Mouse (Mus musculus) liver, embryonic 12.5 days (tissue): ENCODE measurements around the gene Fbxo27. TPM values are rescaled to one million over a fixed set of nuclear protein-coding genes. Genes with fewer than 3 reads are reported as not detected.

Source experiments
- ATAC-seq: fragments of 200-750 bp; cut with Nextera tagmentation; 2 replicates; pipeline ENCODE4 v1.8.0; 2017; ENCODE audit warnings: moderate number of reproducible peaks, mild to moderate bottlenecking, moderate library complexity
- H3K27ac ChIP-seq: fragments of 300-500 bp; sonication (generic); 2 replicates; pipeline ENCODE4 v1.5.1; 2016; ENCODE audit warnings: mild to moderate bottlenecking
- H3K27me3 ChIP-seq: fragments of 300-500 bp; sonication (generic); replicated peaks from 2 replicates; pipeline ENCODE4 v1.6.1; 2016; ENCODE audit warnings: mild to moderate bottlenecking, moderate library complexity
- H3K36me3 ChIP-seq: fragments of 300-500 bp; sonication (generic); 2 replicates; pipeline ENCODE4 v1.6.1; 2016; ENCODE audit warnings: mild to moderate bottlenecking, moderate library complexity
- H3K4me1 ChIP-seq: fragments of 300-500 bp; sonication (generic); 2 replicates; pipeline ENCODE4 v1.6.1; 2016
- H3K4me2 ChIP-seq: fragments of 300-500 bp; sonication (generic); 2 replicates; pipeline ENCODE4 v1.6.1; 2016; ENCODE audit warnings: mild to moderate bottlenecking, moderate library complexity
- H3K4me3 ChIP-seq: fragments of 300-500 bp; sonication (generic); 2 replicates; pipeline ENCODE4 v1.5.1; 2016; ENCODE audit warnings: mild to moderate bottlenecking, moderate library complexity
- H3K9ac ChIP-seq: fragments of 300-500 bp; sonication (generic); 2 replicates; pipeline ENCODE4 v1.6.1; 2016; ENCODE audit warnings: mild to moderate bottlenecking, moderate library complexity
- H3K9me3 ChIP-seq: fragments of 300-500 bp; sonication (generic); replicated peaks from 2 replicates; pipeline ENCODE4 v1.6.1; 2016; ENCODE audit warnings: mild to moderate bottlenecking, moderate library complexity
- WGBS: fragments of 180-500 bp; shearing (Covaris S2); methylation state at CpG from one replicate; pipeline ENCODE4 v1.1.7; 2016; ENCODE audit not compliant: insufficient replicate concordance; 5-methylcytosine and 5-hydroxymethylcytosine counted together
- polyA plus RNA-seq: library from polyadenylated mRNA; unstranded; fragments of >200 nt; fragmentation: Nextera tagmentation; extraction: Ambion mirVana; gene quantifications from 2 replicates; pipeline ENCODE4 v1.2.1, GENCODE M21; 2016

Fbxo27 gene
- polyA plus RNA-seq, 1 experiment from 2014 or later = 0.48 TPM

- Histone ChIP-seq H3K27ac (no peak overlapping the region), H3K36me3 (no peaks in the 10 kb centered on the region), H3K4me2 (no peak overlapping the region), H3K27me3 (peaks cover 17% of the 10 kb centered on the region; the same call in 1 of the 2 replicates), H3K9ac (no peak overlapping the region), H3K4me3 (no peak overlapping the region), H3K9me3 (no peaks in the 10 kb centered on the region), H3K4me1 (peaks cover 12% of the 10 kb centered on the region)
- WGBS = 62% methylated on average over 5 of the region's 5 CpGs
- no peak for ATAC-seq
Observed at GRCm38 (mm10) chr7:28714667-28715066, 22.0 kb downstream of the Fbxo27 start.

GRCm38 (mm10) chr7:28715598-28715997, 22.9 kb downstream of the Fbxo27 start:
- WGBS = 77% methylated on average over 2 of the region's 2 CpGs
- ATAC-seq = no peak
- H3K4me2 ChIP-seq = no peak overlapping the region
- no peaks in the 10 kb centered on the region for H3K9me3 ChIP-seq
- H3K27ac ChIP-seq = no peak overlapping the region
- no peak overlapping the region for H3K4me3 ChIP-seq
- peaks cover 12% of the 10 kb centered on the region for H3K4me1 ChIP-seq
- no peaks in the 10 kb centered on the region for H3K36me3 ChIP-seq
- peaks cover 17% of the 10 kb centered on the region; the same call in 1 of the 2 replicates for H3K27me3 ChIP-seq
- H3K9ac ChIP-seq = no peak overlapping the region

GRCm38 (mm10) chr7:28716590-28717281, 24.1 kb downstream of the Fbxo27 start, which contains the start of gene Fbxo17:
TSS of gene Fbxo17 (plus strand) at chr7:28716804.
- Histone ChIP-seq H3K9me3 (no peaks in the 10 kb centered on the region), H3K4me2 (peak within 1 kb of the TSS; percentile 74), H3K9ac (peak within 1 kb of the TSS; percentile 57; the same call in 1 of the 2 replicates), H3K27ac (no peak within 1 kb of the TSS), H3K36me3 (no peaks in the 10 kb centered on the region), H3K4me1 (peaks cover 12% of the 10 kb centered on the region), H3K4me3 (peak within 1 kb of the TSS; percentile 51), H3K27me3 (peaks cover 17% of the 10 kb centered on the region; the same call in 1 of the 2 replicates)
- 5% methylated on average over 36 of the region's 36 CpGs for WGBS
- peak; percentile 27; the same call in 1 of the 2 replicates for ATAC-seq

- no peaks in the 10 kb centered on the region for H3K36me3 ChIP-seq
- H3K9ac ChIP-seq = no peak overlapping the region
- no peak overlapping the region for H3K4me3 ChIP-seq
- peaks cover 12% of the 10 kb centered on the region for H3K4me1 ChIP-seq
- H3K9me3 ChIP-seq = no peaks in the 10 kb centered on the region
- ATAC-seq = no peak
- no peak overlapping the region for H3K27ac ChIP-seq
- WGBS = 65% methylated on average over 10 of the region's 10 CpGs
- peaks cover 17% of the 10 kb centered on the region; the same call in 1 of the 2 replicates for H3K27me3 ChIP-seq
- H3K4me2 ChIP-seq = no peak overlapping the region
Observed at GRCm38 (mm10) chr7:28717726-28718125, 25.1 kb downstream of the Fbxo27 start.

GRCm38 (mm10) chr7:28719159-28719558, 26.5 kb downstream of the Fbxo27 start:
- 41% methylated on average over 4 of the region's 4 CpGs for WGBS
- peaks cover 1% of the 10 kb centered on the region for H3K9me3 ChIP-seq
- H3K4me2 ChIP-seq = no peak overlapping the region
- no peak overlapping the region for H3K27ac ChIP-seq
- H3K27me3 ChIP-seq = peaks cover 17% of the 10 kb centered on the region; the same call in 1 of the 2 replicates
- no peak overlapping the region for H3K9ac ChIP-seq
- ATAC-seq = no peak
- H3K4me1 ChIP-seq = peaks cover 12% of the 10 kb centered on the region
- no peaks in the 10 kb centered on the region for H3K36me3 ChIP-seq
- H3K4me3 ChIP-seq = no peak overlapping the region

GRCm38 (mm10) chr7:28719650-28720049, 27.0 kb downstream of the Fbxo27 start:
- no peak for ATAC-seq
- WGBS = 69% methylated on average over 2 of the region's 2 CpGs
- H3K4me3 ChIP-seq = no peak overlapping the region

GRCm38 (mm10) chr7:28720753-28721537, 28.3 kb downstream of the Fbxo27 start:
- peaks cover 7% of the 10 kb centered on the region; the same call in 1 of the 2 replicates for H3K27me3 ChIP-seq
- no peak overlapping the region for H3K4me2 ChIP-seq
- 70% methylated on average over 3 of the region's 3 CpGs for WGBS
- H3K9ac ChIP-seq = no peak overlapping the region
- no peak for ATAC-seq
- no peaks in the 10 kb centered on the region for H3K36me3 ChIP-seq
- H3K4me1 ChIP-seq = peaks cover 12% of the 10 kb centered on the region
- peaks cover 7% of the 10 kb centered on the region for H3K9me3 ChIP-seq
- H3K27ac ChIP-seq = no peak overlapping the region
- H3K4me3 ChIP-seq = no peak overlapping the region

More at GRCm38 (mm10) chr7:28719650-28720049, 27.0 kb downstream of the Fbxo27 start:
- Histone ChIP-seq H3K27ac (no peak overlapping the region), H3K4me2 (no peak overlapping the region), H3K4me1 (peaks cover 12% of the 10 kb centered on the region), H3K36me3 (no peaks in the 10 kb centered on the region), H3K9me3 (peaks cover 6% of the 10 kb centered on the region), H3K9ac (no peak overlapping the region), H3K27me3 (peaks cover 17% of the 10 kb centered on the region; the same call in 1 of the 2 replicates)

- Histone ChIP-seq H3K9ac (no peak overlapping the region), H3K27me3 (0 out of 2 replicates have a peak, but pooled peaks cover 3% of the 10 kb centered on the region), H3K4me1 (0 out of 2 replicates have a peak, but pooled peaks cover 3% of the 10 kb centered on the region), H3K4me3 (no peak overlapping the region), H3K36me3 (no peaks in the 10 kb centered on the region), H3K27ac (no peak overlapping the region), H3K4me2 (no peak overlapping the region), H3K9me3 (peaks cover 7% of the 10 kb centered on the region)
- no peak for ATAC-seq
- whole genome bisulfite sequencing = 84% methylated on average over 7 of the region's 7 CpGs
Observed at GRCm38 (mm10) chr7:28722079-28722478, 29.4 kb downstream of the Fbxo27 start.

GRCm38 (mm10) chr7:28724613-28725012, 32.0 kb downstream of the Fbxo27 start:
- 80% methylated on average over 2 of the region's 2 CpGs for WGBS
- no peaks in the 10 kb centered on the region for H3K4me1 ChIP-seq
- no peaks in the 10 kb centered on the region for H3K36me3 ChIP-seq
- 0 out of 2 replicates have a peak, but pooled peaks cover 8% of the 10 kb centered on the region for H3K27me3 ChIP-seq
- no peak overlapping the region for H3K27ac ChIP-seq
- H3K4me2 ChIP-seq = no peak overlapping the region
- H3K9ac ChIP-seq = no peak overlapping the region
- ATAC-seq = no peak
- no peak overlapping the region for H3K4me3 ChIP-seq
- H3K9me3 ChIP-seq = peaks cover 7% of the 10 kb centered on the region

GRCm38 (mm10) chr7:28726600-28726999, 34.0 kb downstream of the Fbxo27 start:
- no peak for ATAC-seq
- H3K4me1 ChIP-seq = no peaks in the 10 kb centered on the region
- no peak overlapping the region for H3K9ac ChIP-seq
- peaks cover 17% of the 10 kb centered on the region for H3K27me3 ChIP-seq
- 11% methylated on average over 14 of the region's 14 CpGs for WGBS
- no peak overlapping the region for H3K4me2 ChIP-seq
- H3K4me3 ChIP-seq = no peak overlapping the region
- no peak overlapping the region for H3K27ac ChIP-seq
- no peaks in the 10 kb centered on the region for H3K36me3 ChIP-seq
- H3K9me3 ChIP-seq = peaks cover 14% of the 10 kb centered on the region

- Histone ChIP-seq H3K27me3 (peaks cover 28% of the 10 kb centered on the region), H3K36me3 (no peaks in the 10 kb centered on the region), H3K4me1 (peaks cover 9% of the 10 kb centered on the region), H3K4me3 (no peak overlapping the region), H3K9ac (no peak overlapping the region), H3K27ac (no peak overlapping the region), H3K4me2 (no peak overlapping the region), H3K9me3 (peaks cover 18% of the 10 kb centered on the region)
- WGBS = 60% methylated on average over 10 of the region's 10 CpGs
- no peak for ATAC-seq
Observed at GRCm38 (mm10) chr7:28727649-28728340, 35.1 kb downstream of the Fbxo27 start.
